In genomic region chr7:100917751-100918150, GRCm38 (mm10) we compare ENCODE assay signal across 10 mouse cellular contexts. TPM values are rescaled to one million over a fixed set of nuclear protein-coding genes. Genes with fewer than 3 reads are reported as not detected.
DNase-seq lines count a peak whose midpoint lies in the region; ATAC-seq and TF ChIP-seq lines count a peak whose summit lies in the region.
"Had no signal": no experiment of that assay in that cellular context is flagged by ENCODE, and none has a peak within 500 bp of the region (broad histone marks: within the 10 kb centered on the region; RNA-seq: fewer than 3 reads in every experiment).

No protein-coding gene starts in this region.

- no peak for ATAC-seq in intestine, postnatal 0 days
- ATAC-seq: forebrain, embryonic 16.5 days had no signal

- no peak overlapping the region for H3K4me2 ChIP-seq in intestine, postnatal 0 days (replicated peaks; ENCODE audit: low read depth)

- in situ Hi-C loops in ES-E14 (cut with MboI; ENCODE audit: low sequenced_read_pairs in 2 of 2, unreplicated experiment in 2 of 2), result no loop called here

- peak; percentile 32 for DNase-seq in embryo, embryonic 11 days
- DNase-seq in embryo, embryonic 9.5 days (ENCODE audit: extremely low spot score), result no peak
- no peak for DNase-seq in layer of hippocampus, adult 2 months (ENCODE audit: low spot score in 2 of 2)
- DNase-seq in layer of hippocampus, postnatal 36 days, result no peak
- DNase-seq in ES-E14 (ENCODE audit: low read depth, low spot score), result no peak
- no peak for DNase-seq in thymus, postnatal 36 days
- no peak for DNase-seq in gastrocnemius, postnatal 36 days
- DNase-seq: cerebellum, postnatal 25 days had no signal

- TF ChIP-seq CTCF in layer of hippocampus, adult 2 months (conservative IDR thresholded peaks at IDR 0.05), result no peak
- no peak for TF ChIP-seq CTCF in intestine, postnatal 0 days (IDR thresholded peaks at IDR 0.05; ENCODE audit: low read depth)

- no peaks in the 10 kb centered on the region for H3K27me3 ChIP-seq in intestine, postnatal 0 days (replicated peaks; ENCODE audit: control insufficient read depth, insufficient read depth, low read length)

- H3K4me1 ChIP-seq in ES-E14 (ENCODE audit: control insufficient read depth in 2 of 2, insufficient read depth in 2 of 2, low read length in 2 of 2, poor library complexity in 1 of 2), result peaks cover 4 to 13% of the 10 kb centered on the region in 2 experiments; a peak in 2 of 4 replicates
- 0 out of 2 replicates have a peak, but pooled peaks cover 10% of the 10 kb centered on the region for H3K4me1 ChIP-seq in intestine, postnatal 0 days (replicated peaks; ENCODE audit: control insufficient read depth, insufficient read depth, low read length)

- H3K4me3 ChIP-seq in layer of hippocampus, adult 2 months, result no peak overlapping the region
- H3K4me3 ChIP-seq in ES-E14 (ENCODE audit: insufficient read depth in 1 of 2, low read depth in 1 of 2, low read length in 2 of 2, poor library complexity in 1 of 2, severe bottlenecking in 1 of 2), result peak overlapping the region; percentile 23 to 39; a peak in 2 of 4 replicates
- H3K4me3 ChIP-seq in intestine, postnatal 0 days (ENCODE audit: low read depth, low read length), result no peak overlapping the region

- intact Hi-C loops in gastrocnemius, postnatal 36 days (cut with DNase I), result no loop called here

- H3K9ac ChIP-seq in ES-E14 (ENCODE audit: insufficient read depth, low read depth, low read length, poor library complexity, severe bottlenecking), result peak overlapping the region; percentile 44
- no peak overlapping the region for H3K9ac ChIP-seq in intestine, postnatal 0 days (ENCODE audit: low read depth, low read length)

- peaks cover 11% of the 10 kb centered on the region; the same call in 1 of the 2 replicates for H3K36me3 ChIP-seq in ES-E14 (ENCODE audit: control insufficient read depth, insufficient read depth, low read length, poor library complexity, severe bottlenecking)
- H3K36me3 ChIP-seq in intestine, postnatal 0 days (ENCODE audit: control insufficient read depth, insufficient read depth), result peaks cover 4% of the 10 kb centered on the region; the same call in 1 of the 2 replicates

- peak overlapping the region; percentile 43; the same call in 1 of the 2 replicates for H3K27ac ChIP-seq in layer of hippocampus, adult 2 months
- no peak overlapping the region for H3K27ac ChIP-seq in ES-E14 (ENCODE audit: insufficient read depth, low read depth, low read length, poor library complexity, severe bottlenecking)
- H3K27ac ChIP-seq in intestine, postnatal 0 days (ENCODE audit: low read depth, low read length), result peak overlapping the region; percentile 47; the same call in 1 of the 2 replicates

- H3K9me3 ChIP-seq in ES-E14 (ENCODE audit: control insufficient read depth, insufficient read depth, low read depth, low read length), result no peaks in the 10 kb centered on the region
- H3K9me3 ChIP-seq in intestine, postnatal 0 days (ENCODE audit: control insufficient read depth), result no peaks in the 10 kb centered on the region

- 63% methylated on average over 6 of the region's 6 CpGs for WGBS in intestine, postnatal 0 days

TF ChIP-seq in ES-E14, 5 proteins besides CTCF, POLR2A, EP300 and RAD21:
- TF ChIP-seq HCFC1 (IDR thresholded peaks at IDR 0.05; ENCODE audit: borderline replicate concordance, insufficient read depth, low read length) (no peak), MAFK (IDR thresholded peaks at IDR 0.05; ENCODE audit: insufficient read depth, low read depth, low read length) (no peak)

RNA-seq across cellular contexts. Expression of gene Arhgef17, which starts 14.2 kb away (rescaled TPM):
- total RNA-seq in layer of hippocampus, adult 2 months (2021), result 100 to 1,000 TPM; 163 to 171 TPM
- 100 to 1,000 TPM; 152 to 158 TPM for total RNA-seq in layer of hippocampus, postnatal 36 days (2021)
- total RNA-seq in ES-E14 (2012; rRNA removed), result 21.8 and 23.2 TPM in 2 replicates
- 2.0 and 2.5 TPM in 2 replicates for polyA plus RNA-seq in intestine, postnatal 0 days (2015; fragmentation: Nextera tagmentation; extraction: Ambion mirVana)
- 10 to 100 TPM; 19.3 to 19.6 TPM for total RNA-seq in gastrocnemius, postnatal 36 days (2021)

RNA-seq across cellular contexts. Expression of gene Relt, which starts 54.5 kb away (rescaled TPM):
- total RNA-seq in layer of hippocampus, adult 2 months (2021), result 10 to 100 TPM; 11.2 to 13.2 TPM
- total RNA-seq in layer of hippocampus, postnatal 36 days (2021), result 10 to 100 TPM; 11.5 to 11.8 TPM
- 16.1 and 19.1 TPM in 2 replicates for total RNA-seq in ES-E14 (2012; rRNA removed)
- 0.78 and 1.0 TPM in 2 replicates for polyA plus RNA-seq in intestine, postnatal 0 days (2015; fragmentation: Nextera tagmentation; extraction: Ambion mirVana)
- 10 to 100 TPM in 1 of 2 experiments, 1 to 10 TPM in 1; 5.3 to 12.2 TPM for total RNA-seq in gastrocnemius, postnatal 36 days (2021)

RNA-seq across cellular contexts. Expression of gene P2ry6, which starts 56.7 kb away (rescaled TPM):
- total RNA-seq in layer of hippocampus, adult 2 months (2021), result 1 to 10 TPM; 3.0 to 3.6 TPM
- total RNA-seq in layer of hippocampus, postnatal 36 days (2021), result 1 to 10 TPM; 3.2 to 3.5 TPM
- 0.45 and 0.95 TPM in 2 replicates for total RNA-seq in ES-E14 (2012; rRNA removed)
- 5.7 and 7.0 TPM in 2 replicates for polyA plus RNA-seq in intestine, postnatal 0 days (2015; fragmentation: Nextera tagmentation; extraction: Ambion mirVana)
- 1 to 10 TPM; 1.1 TPM for total RNA-seq in gastrocnemius, postnatal 36 days (2021)

Comparison
In these comparisons a context has a peak if more than half of its experiments do, and no peak if none do; other contexts are left out.
1. H3K4me3 ChIP-seq: peak in ES-E14 (2 of 2); none in layer of hippocampus, adult 2 months (single experiment) and intestine, postnatal 0 days (single experiment).